ENCODE assay signal across 9 mouse cellular contexts in genomic region chr10:8760598-8760997, GRCm38 (mm10).
DNase-seq lines count a peak whose midpoint lies in the region; ATAC-seq and TF ChIP-seq lines count a peak whose summit lies in the region.
"Had no signal": no experiment of that assay in that cellular context is flagged by ENCODE, and none has a peak within 500 bp of the region (broad histone marks: within the 10 kb centered on the region; RNA-seq: fewer than 3 reads in every experiment).

No protein-coding gene starts in this region.

- H3K27ac ChIP-seq in heart, postnatal 0 days (ENCODE audit: low read depth) = 0 out of 2 replicates have a peak overlapping the region, but pooled peaks have one; percentile 62
- H3K27ac ChIP-seq in small intestine, adult 2 months (ENCODE audit: insufficient read depth, low read depth, low read length) = peak overlapping the region; percentile 57; the same call in 1 of the 2 replicates
- H3K27ac ChIP-seq: liver, embryonic 15.5 days had no signal

- H3K9me3 ChIP-seq in heart, postnatal 0 days (replicated peaks; ENCODE audit: control insufficient read depth, low read length) = no peaks in the 10 kb centered on the region
- H3K9me3 ChIP-seq: liver, embryonic 15.5 days had no signal

- 44% methylated on average over 4 of the region's 4 CpGs for WGBS in heart, postnatal 0 days
- 51% methylated on average over 4 of the region's 4 CpGs for WGBS in small intestine, adult 2 months

- no peaks in the 10 kb centered on the region for H3K27me3 ChIP-seq in heart, postnatal 0 days (ENCODE audit: control insufficient read depth, insufficient read depth, low read length)
- no peaks in the 10 kb centered on the region for H3K27me3 ChIP-seq in small intestine, adult 2 months (ENCODE audit: control insufficient read depth, insufficient read depth, low read length)
- H3K27me3 ChIP-seq: liver, embryonic 15.5 days had no signal

- no peak for TF ChIP-seq POLR2A in small intestine, adult 2 months (IDR thresholded peaks at IDR 0.05; ENCODE audit: low read depth, low read length)

- H3K4me3 ChIP-seq in heart, postnatal 0 days (ENCODE audit: low read depth, low read length) = peak overlapping the region; percentile 36
- no peak overlapping the region for H3K4me3 ChIP-seq in small intestine, adult 2 months (ENCODE audit: low read depth, low read length)
- H3K4me3 ChIP-seq: liver, embryonic 15.5 days had no signal

- no peak for DNase-seq in frontal cortex, postnatal 14 days (ENCODE audit: low spot score in 2 of 2)
- peak; percentile 69 for DNase-seq in embryo, embryonic 10 days (ENCODE audit: low spot score)
- peak; percentile 59 for DNase-seq in heart, postnatal 0 days (ENCODE audit: low spot score)
- peak; percentile 79 for DNase-seq in lung, postnatal 10 days
- DNase-seq in spleen, postnatal 14 days (ENCODE audit: low spot score in 2 of 2) = no peak
- DNase-seq in urinary bladder, adult 2 months (ENCODE audit: low spot score) = no peak

- H3K36me3 ChIP-seq in heart, postnatal 0 days (replicated peaks; ENCODE audit: control insufficient read depth, insufficient read depth, low read length) = 0 out of 2 replicates have a peak, but pooled peaks cover 3% of the 10 kb centered on the region
- peaks cover 2% of the 10 kb centered on the region for H3K36me3 ChIP-seq in small intestine, adult 2 months (ENCODE audit: control insufficient read depth, insufficient read depth, low read length)
- H3K36me3 ChIP-seq: liver, embryonic 15.5 days had no signal

- peaks cover 8% of the 10 kb centered on the region for H3K4me1 ChIP-seq in heart, postnatal 0 days (ENCODE audit: control insufficient read depth, insufficient read depth)
- H3K4me1 ChIP-seq in small intestine, adult 2 months (ENCODE audit: control insufficient read depth, insufficient read depth, insufficient read length, low read length) = peaks cover 2% of the 10 kb centered on the region; the same call in 1 of the 2 replicates
- H3K4me1 ChIP-seq: liver, embryonic 15.5 days had no signal

- no peak for TF ChIP-seq CTCF in heart, postnatal 0 days (IDR thresholded peaks at IDR 0.05; ENCODE audit: low read depth)
- no peak for TF ChIP-seq CTCF in small intestine, adult 2 months (IDR thresholded peaks at IDR 0.05; ENCODE audit: extremely low read depth, insufficient read length, insufficient replicate concordance, low read depth, low read length)

- ATAC-seq in frontal cortex, adult (ENCODE audit: low TSS enrichment) = peak; percentile 53; the same call in 1 of the 2 replicates
- peak; percentile 32; the same call in 1 of the 2 replicates for ATAC-seq in heart, postnatal 0 days (ENCODE audit: insufficient read depth, low read depth)

- peak overlapping the region; percentile 63; the same call in 1 of the 2 replicates for H3K4me2 ChIP-seq in heart, postnatal 0 days (ENCODE audit: low read depth, low read length)
- H3K4me2 ChIP-seq: liver, embryonic 15.5 days had no signal

- TF ChIP-seq EP300 in heart, postnatal 0 days (IDR thresholded peaks at IDR 0.05; ENCODE audit: low read depth) = no peak

- H3K9ac ChIP-seq in heart, postnatal 0 days (replicated peaks; ENCODE audit: low read depth, low read length) = no peak overlapping the region
- H3K9ac ChIP-seq: liver, embryonic 15.5 days had no signal

Comparison
In these comparisons a context has a peak if more than half of its experiments do, and no peak if none do; other contexts are left out.
1. DNase-seq: peak in embryo, embryonic 10 days (single experiment), heart, postnatal 0 days (single experiment) and lung, postnatal 10 days (single experiment); none in frontal cortex, postnatal 14 days (0 of 2), spleen, postnatal 14 days (0 of 2) and urinary bladder, adult 2 months (single experiment).